Mouse (Mus musculus) liver, postnatal 0 days (tissue): ENCODE measurements around the gene Cnfn. TPM values are rescaled to one million over a fixed set of nuclear protein-coding genes. Genes with fewer than 3 reads are reported as not detected.
A peak's percentile ranks its signal among the peaks of the same experiment; 100 is the strongest.

ENCODE experiments used
- ATAC-seq: fragments of 200-750 bp; cut with Nextera tagmentation; 2 replicates; pipeline ENCODE4 v1.8.0; 2017; ENCODE audit warnings: mild to moderate bottlenecking, moderate library complexity
- DNase-seq: peaks from one replicate; pipeline ENCODE4 v3.0.0-alpha.2; 2016
- H3K27ac ChIP-seq: fragments of 300-500 bp; sonication (generic); 2 replicates; pipeline ENCODE4 v1.5.1; 2014; ENCODE audit warnings: antibody characterized with exemption, moderate library complexity, mild to moderate bottlenecking, low read depth
- H3K27me3 ChIP-seq: fragments of 300-500 bp; sonication (generic); 2 replicates; pipeline ENCODE4 v1.6.1; 2014; ENCODE audit warnings: low read length, control low read depth, mixed read lengths; ENCODE audit not compliant: insufficient read depth
- H3K36me3 ChIP-seq: fragments of 300-500 bp; sonication (generic); replicated peaks from 2 replicates; pipeline ENCODE4 v1.6.1; 2014; ENCODE audit warnings: mild to moderate bottlenecking, control low read depth, low read length, moderate library complexity, mixed read lengths; ENCODE audit not compliant: insufficient read depth
- H3K4me1 ChIP-seq: fragments of 300-500 bp; sonication (generic); 2 replicates; pipeline ENCODE4 v1.6.1; 2014; ENCODE audit warnings: antibody characterized with exemption, mild to moderate bottlenecking, control low read depth; ENCODE audit not compliant: insufficient read depth
- H3K4me2 ChIP-seq: fragments of 300-500 bp; sonication (generic); 2 replicates; pipeline ENCODE4 v1.6.1; 2014; ENCODE audit warnings: low read depth, mild to moderate bottlenecking, low read length, moderate library complexity, mixed read lengths
- H3K4me3 ChIP-seq: fragments of 300-500 bp; sonication (generic); 2 replicates; pipeline ENCODE4 v1.5.1; 2014; ENCODE audit warnings: low read depth, low read length
- H3K9ac ChIP-seq: fragments of 300-500 bp; sonication (generic); replicated peaks from 2 replicates; pipeline ENCODE4 v1.6.1; 2014; ENCODE audit warnings: mild to moderate bottlenecking, moderate library complexity
- H3K9me3 ChIP-seq: fragments of 300-500 bp; sonication (generic); 2 replicates; pipeline ENCODE4 v1.6.1; 2016; ENCODE audit warnings: mild to moderate bottlenecking, control low read depth, low read length, mixed read lengths
- CTCF ChIP-seq: sonication (generic); IDR thresholded peaks from 2 replicates; pipeline ENCODE4 v1.5.1; 2016; ENCODE audit warnings: antibody characterized with exemption, low read depth
- EP300 ChIP-seq: IDR thresholded peaks from 2 replicates; pipeline ENCODE4 v1.6.1; 2016; ENCODE audit warnings: antibody characterized with exemption, low read depth, mild to moderate bottlenecking
- WGBS: fragments of 180-500 bp; shearing (Covaris S2); extraction: QIAGEN DNeasy Blood & Tissue Kit; methylation state at CpG from one replicate; pipeline ENCODE4 v1.1.7; 2014; ENCODE audit not compliant: insufficient replicate concordance; 5-methylcytosine and 5-hydroxymethylcytosine counted together
- polyA plus RNA-seq: library from polyadenylated mRNA; unstranded; fragments of >200 nt; fragmentation: Nextera tagmentation; extraction: Ambion mirVana; gene quantifications from 2 replicates; pipeline ENCODE4 v1.2.1, GENCODE M21; 2015

Gene Cnfn
- polyA plus RNA-seq, 1 experiment from 2014 or later = not detected

DNA sequence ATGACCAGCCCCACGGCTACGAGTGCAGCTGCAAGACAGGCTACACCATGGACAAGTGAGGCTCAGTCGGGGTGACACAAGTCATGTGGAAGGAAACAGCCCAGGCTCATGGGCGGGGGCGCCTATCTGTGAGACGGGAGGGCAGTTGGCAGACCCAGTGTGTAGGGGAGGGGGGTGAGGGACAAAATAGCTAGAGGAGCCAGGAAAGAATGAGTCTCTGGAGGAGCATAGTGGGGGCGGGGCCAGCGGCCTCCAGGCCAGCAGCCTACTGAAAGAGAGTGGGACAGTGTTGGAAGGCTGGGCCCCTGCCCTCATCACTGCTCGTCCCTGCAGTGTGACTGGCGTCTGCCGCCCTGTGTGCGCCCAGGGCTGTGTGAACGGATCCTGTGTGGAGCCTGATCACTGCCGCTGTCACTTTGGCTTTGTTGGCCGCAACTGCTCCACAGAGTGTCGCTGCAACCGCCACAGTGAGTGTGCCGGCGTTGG, 10.8 kb downstream of the Cnfn start:
- H3K27ac ChIP-seq = no peak overlapping the region
- no peak for DNase-seq
- no peak overlapping the region for H3K4me3 ChIP-seq
- no peaks in the 10 kb centered on the region for H3K27me3 ChIP-seq
- no peaks in the 10 kb centered on the region for H3K4me1 ChIP-seq
- TF ChIP-seq CTCF (no peak), EP300 (no peak)
- no peak overlapping the region for H3K9ac ChIP-seq
- 75% methylated on average over 19 of the region's 19 CpGs for WGBS
- no peak for ATAC-seq
- H3K36me3 ChIP-seq = no peaks in the 10 kb centered on the region
- no peak overlapping the region for H3K4me2 ChIP-seq
- no peaks in the 10 kb centered on the region for H3K9me3 ChIP-seq

DNA sequence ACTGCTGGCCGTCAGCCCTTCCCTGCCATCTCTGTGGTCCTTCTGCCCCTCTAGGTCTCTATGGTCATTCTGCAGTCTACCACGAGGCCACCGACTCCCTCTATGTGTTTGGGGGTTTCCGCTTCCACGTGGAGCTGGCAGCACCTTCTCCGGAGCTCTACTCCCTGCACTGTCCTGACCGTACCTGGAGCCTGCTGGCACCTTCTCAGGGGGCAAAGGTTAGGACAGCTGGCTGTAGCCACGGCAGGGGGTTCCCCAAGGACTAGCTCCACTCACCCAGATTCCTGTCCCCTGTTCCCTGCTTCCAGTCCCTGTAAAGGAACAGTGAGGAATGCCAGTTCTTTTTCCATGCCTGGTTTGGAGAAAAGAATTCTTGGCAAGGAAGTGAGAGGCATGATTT, 20.7 kb downstream of the Cnfn start:
- ATAC-seq = no peak
- Histone ChIP-seq H3K36me3 (no peaks in the 10 kb centered on the region), H3K27ac (no peak overlapping the region), H3K9me3 (no peaks in the 10 kb centered on the region), H3K4me3 (no peak overlapping the region), H3K9ac (no peak overlapping the region), H3K4me1 (no peaks in the 10 kb centered on the region), H3K4me2 (no peak overlapping the region), H3K27me3 (no peaks in the 10 kb centered on the region)
- 69% methylated on average over 8 of the region's 8 CpGs for WGBS
- no peak for DNase-seq
- TF ChIP-seq EP300 = no peak
- no peak for TF ChIP-seq CTCF

DNA sequence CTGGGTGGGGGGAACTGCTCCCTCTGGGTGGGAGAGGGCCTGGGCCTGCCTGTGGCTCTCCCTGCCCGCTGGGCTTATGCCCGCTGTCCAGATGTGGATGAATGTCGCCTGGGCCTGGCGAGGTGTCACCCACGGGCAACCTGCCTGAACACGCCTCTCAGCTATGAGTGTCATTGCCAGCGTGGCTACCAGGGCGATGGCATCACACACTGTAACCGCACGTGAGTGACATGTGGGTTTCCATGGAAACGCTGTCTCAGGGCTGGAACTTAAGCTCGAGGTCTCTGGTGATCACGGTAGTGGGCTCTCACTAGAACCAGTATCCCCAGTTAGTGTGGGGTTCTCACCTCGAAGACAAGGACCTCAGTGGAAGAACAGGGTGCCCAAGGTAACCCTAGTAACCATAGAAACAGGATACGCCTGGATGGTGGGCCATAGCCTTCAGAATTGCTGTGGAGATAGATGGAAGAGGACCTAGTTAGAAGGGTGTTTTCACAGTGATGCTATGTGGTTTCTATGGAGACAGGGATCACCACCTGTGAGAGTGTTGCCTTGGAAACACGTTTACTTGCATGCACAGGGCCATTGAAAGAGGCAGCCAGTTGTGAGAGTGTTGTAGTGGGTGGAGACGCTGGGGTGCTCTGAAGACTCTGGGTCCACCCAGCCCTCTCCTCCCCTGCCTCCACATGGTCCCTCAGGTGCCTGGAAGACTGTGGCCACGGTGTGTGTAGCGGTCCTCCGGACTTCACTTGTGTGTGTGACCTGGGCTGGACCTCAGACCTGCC, 28.3 kb downstream of the Cnfn start:
- Histone ChIP-seq H3K4me2 (no peak overlapping the region), H3K9ac (no peak overlapping the region), H3K4me1 (no peaks in the 10 kb centered on the region), H3K4me3 (no peak overlapping the region), H3K9me3 (no peaks in the 10 kb centered on the region), H3K27me3 (no peaks in the 10 kb centered on the region), H3K36me3 (no peaks in the 10 kb centered on the region), H3K27ac (no peak overlapping the region)
- WGBS = 76% methylated on average over 20 of the region's 20 CpGs
- no peak for TF ChIP-seq EP300
- DNase-seq = no peak
- no peak for ATAC-seq

DNA sequence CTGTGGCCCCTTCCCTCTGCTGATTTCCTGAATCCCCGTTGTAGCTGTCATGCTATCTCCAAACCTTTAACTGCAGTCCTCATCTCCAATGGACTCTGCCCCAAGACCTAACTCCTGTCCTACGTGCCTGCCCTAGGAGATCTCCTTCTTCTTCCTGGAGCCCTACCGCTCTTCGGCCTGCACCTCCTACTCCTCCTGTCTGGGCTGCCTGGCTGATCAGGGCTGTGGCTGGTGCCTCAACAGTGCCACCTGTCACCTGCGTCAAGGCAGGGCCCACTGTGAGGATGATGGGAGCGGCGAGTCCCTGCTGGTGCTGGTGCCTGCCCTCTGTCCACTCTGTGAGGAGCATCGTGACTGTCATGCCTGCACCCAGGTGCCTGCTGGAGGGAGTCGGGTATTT, 30.2 kb downstream of the Cnfn start:
- Histone ChIP-seq H3K9ac (no peak overlapping the region), H3K27ac (no peak overlapping the region), H3K36me3 (no peaks in the 10 kb centered on the region), H3K4me3 (no peak overlapping the region), H3K27me3 (no peaks in the 10 kb centered on the region), H3K9me3 (no peaks in the 10 kb centered on the region), H3K4me1 (no peaks in the 10 kb centered on the region), H3K4me2 (no peak overlapping the region)
- DNase-seq (no peak), ATAC-seq (no peak)
- 85% methylated on average over 9 of the region's 9 CpGs for WGBS
- TF ChIP-seq CTCF (no peak), EP300 (no peak)

DNA sequence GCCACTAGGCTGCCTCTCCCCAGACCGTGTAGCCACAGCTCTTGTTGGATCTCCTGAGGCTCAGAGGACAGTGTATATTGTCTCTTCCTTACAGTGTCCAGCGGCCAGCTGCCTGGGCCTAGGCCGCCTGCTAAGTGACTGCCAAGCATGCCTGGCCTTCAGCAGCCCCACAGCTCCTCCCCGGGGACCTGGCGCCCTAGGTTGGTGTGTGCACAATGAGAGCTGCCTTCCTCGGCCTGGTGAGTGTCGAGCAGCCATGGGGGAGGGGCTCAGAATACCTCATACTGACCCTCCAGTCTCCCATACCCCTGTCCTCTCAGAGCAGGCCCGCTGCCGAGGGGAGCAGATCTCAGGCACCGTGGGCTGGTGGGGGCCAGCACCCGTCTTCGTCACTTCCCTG, 35.1 kb downstream of the Cnfn start:
- no peak for ATAC-seq
- H3K36me3 ChIP-seq = no peaks in the 10 kb centered on the region
- no peaks in the 10 kb centered on the region for H3K27me3 ChIP-seq

DNA sequence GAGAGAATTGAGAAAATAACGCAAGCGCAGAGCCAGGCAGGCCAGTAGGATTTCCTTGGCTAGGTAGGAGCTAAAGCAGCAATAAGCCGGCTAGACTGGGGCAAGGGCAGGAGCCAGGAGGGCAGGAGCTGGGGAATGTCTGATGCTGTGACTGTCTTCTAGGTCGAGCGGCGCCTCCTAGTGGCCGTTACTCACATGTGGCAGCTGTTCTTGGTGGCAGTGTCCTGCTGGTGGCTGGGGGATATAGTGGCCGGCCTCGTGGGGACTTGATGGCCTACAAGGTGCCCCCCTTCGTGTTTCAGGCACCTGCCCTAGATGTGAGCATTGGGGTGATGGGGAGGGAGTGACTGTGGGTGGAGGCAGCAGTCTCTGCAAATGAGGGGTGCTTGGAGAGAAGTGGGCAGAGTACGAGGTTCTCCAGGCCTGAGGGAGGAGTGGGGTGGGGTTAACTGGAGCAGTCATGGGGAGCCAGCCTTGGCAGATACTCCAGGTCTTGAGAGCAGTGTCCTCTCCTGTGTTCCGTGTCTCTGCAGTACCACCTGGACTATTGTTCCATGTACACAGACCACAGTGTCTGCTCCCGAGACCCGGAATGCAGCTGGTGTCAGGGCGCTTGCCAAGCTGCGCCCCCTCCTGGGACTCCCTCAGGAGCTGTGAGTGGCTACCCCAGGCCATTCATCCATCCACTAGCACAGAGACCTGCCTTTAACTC, 35.8 kb downstream of the Cnfn start:
- ATAC-seq (peak; percentile 62), DNase-seq (peak; percentile 85)
- TF ChIP-seq CTCF (peak; percentile 94), EP300 (no peak)
- H3K9me3 ChIP-seq = no peaks in the 10 kb centered on the region
- no peak overlapping the region for H3K4me3 ChIP-seq
- no peak overlapping the region for H3K27ac ChIP-seq
- peaks cover 4% of the 10 kb centered on the region; the same call in 1 of the 2 replicates for H3K4me1 ChIP-seq
- no peaks in the 10 kb centered on the region for H3K27me3 ChIP-seq
- H3K9ac ChIP-seq = no peak overlapping the region
- no peak overlapping the region for H3K4me2 ChIP-seq
- WGBS = 40% methylated on average over 16 of the region's 16 CpGs
- H3K36me3 ChIP-seq = no peaks in the 10 kb centered on the region

More for the DNA sequence above, 35.1 kb downstream of the Cnfn start:
- no peak for TF ChIP-seq CTCF
- no peak for TF ChIP-seq EP300
- Histone ChIP-seq H3K4me3 (no peak overlapping the region), H3K4me2 (no peak overlapping the region), H3K9me3 (no peaks in the 10 kb centered on the region), H3K9ac (no peak overlapping the region), H3K27ac (no peak overlapping the region), H3K4me1 (peaks cover 4% of the 10 kb centered on the region; the same call in 1 of the 2 replicates)
- DNase-seq = no peak
- WGBS = 77% methylated on average over 12 of the region's 12 CpGs
